Mouse (Mus musculus) cortical plate, adult 2 months (tissue): ENCODE data around the gene P3h2.

ENCODE experiments used
- CTCF ChIP-seq: fragments of 200-500 bp; IDR thresholded peaks from 2 replicates; pipeline ENCODE4 v1.5.1; 2011; ENCODE audit warnings: mild to moderate bottlenecking, control low read depth, low read length; ENCODE audit not compliant: insufficient read depth; ENCODE audit errors: extremely low read depth
- POLR2A ChIP-seq: fragments of 200-500 bp; IDR thresholded peaks from 2 replicates; pipeline ENCODE4 v1.6.1; 2011; ENCODE audit warnings: mild to moderate bottlenecking, low read length, control low read depth; ENCODE audit not compliant: insufficient read depth; ENCODE audit errors: extremely low read depth

- no peak for TF ChIP-seq CTCF
- TF ChIP-seq POLR2A = no peak
Observed at GRCm38 (mm10) chr16:25994605-25995004, 111.0 kb downstream of the P3h2 start.
